Mouse (Mus musculus) liver, embryonic 11.5 days (tissue): ENCODE data around the gene Olfr1410. TPM values are rescaled to one million over a fixed set of nuclear protein-coding genes. Genes with fewer than 3 reads are reported as not detected.

Source experiments
- ATAC-seq: fragments of 200-750 bp; cut with Nextera tagmentation; replicated peaks from 2 replicates; pipeline ENCODE4 v1.8.0; 2017; ENCODE audit warnings: moderate number of reproducible peaks, mild to moderate bottlenecking, moderate TSS enrichment, moderate library complexity; ENCODE audit not compliant: low FRiP score
- DNase-seq: peaks from one replicate; pipeline ENCODE4 v3.0.0-alpha.2; 2017; ENCODE audit warnings: low spot score
- H3K27ac ChIP-seq: fragments of 300-500 bp; sonication (generic); 2 replicates; pipeline ENCODE4 v1.5.1; 2014; ENCODE audit warnings: mild to moderate bottlenecking, low read depth, low read length, control low read depth
- H3K27me3 ChIP-seq: fragments of 300-500 bp; sonication (generic); replicated peaks from 2 replicates; pipeline ENCODE4 v1.6.1; 2014; ENCODE audit warnings: low read length, mixed read lengths; ENCODE audit not compliant: control insufficient read depth, insufficient read depth
- H3K36me3 ChIP-seq: fragments of 300-500 bp; sonication (generic); 2 replicates; pipeline ENCODE4 v1.6.1; 2014; ENCODE audit warnings: mild to moderate bottlenecking, low read length, moderate library complexity, mixed read lengths; ENCODE audit not compliant: control insufficient read depth, insufficient read depth
- H3K4me1 ChIP-seq: fragments of 300-500 bp; sonication (generic); replicated peaks from 2 replicates; pipeline ENCODE4 v1.6.1; 2014; ENCODE audit warnings: low read length, mixed read lengths; ENCODE audit not compliant: control insufficient read depth, insufficient read depth
- H3K4me2 ChIP-seq: fragments of 300-500 bp; sonication (generic); 2 replicates; pipeline ENCODE4 v1.6.1; 2014; ENCODE audit warnings: mild to moderate bottlenecking, control low read depth, moderate library complexity
- H3K4me3 ChIP-seq: fragments of 300-500 bp; sonication (generic); 2 replicates; pipeline ENCODE4 v1.5.1; 2014; ENCODE audit warnings: low read depth, low read length, control low read depth
- H3K9ac ChIP-seq: fragments of 300-500 bp; sonication (generic); 2 replicates; pipeline ENCODE4 v1.6.1; 2014; ENCODE audit warnings: low read depth, low read length, control low read depth
- H3K9me3 ChIP-seq: fragments of 300-500 bp; sonication (generic); 2 replicates; pipeline ENCODE4 v1.6.1; 2016; ENCODE audit warnings: low read length, inconsistent platforms, mixed read lengths; ENCODE audit not compliant: control insufficient read depth
- WGBS: fragments of 180-500 bp; shearing (Covaris S2); extraction: QIAGEN DNeasy Blood & Tissue Kit; methylation state at CpG from one replicate; pipeline ENCODE4 v1.1.7; 2014; 5-methylcytosine and 5-hydroxymethylcytosine counted together
- polyA plus RNA-seq: library from polyadenylated mRNA; unstranded; fragments of >200 nt; fragmentation: Nextera tagmentation; extraction: Ambion mirVana; gene quantifications from 2 replicates; pipeline ENCODE4 v1.2.1, GENCODE M21; 2014

Gene Olfr1410
- polyA plus RNA-seq, 1 experiment from 2014 or later: not detected

DNA sequence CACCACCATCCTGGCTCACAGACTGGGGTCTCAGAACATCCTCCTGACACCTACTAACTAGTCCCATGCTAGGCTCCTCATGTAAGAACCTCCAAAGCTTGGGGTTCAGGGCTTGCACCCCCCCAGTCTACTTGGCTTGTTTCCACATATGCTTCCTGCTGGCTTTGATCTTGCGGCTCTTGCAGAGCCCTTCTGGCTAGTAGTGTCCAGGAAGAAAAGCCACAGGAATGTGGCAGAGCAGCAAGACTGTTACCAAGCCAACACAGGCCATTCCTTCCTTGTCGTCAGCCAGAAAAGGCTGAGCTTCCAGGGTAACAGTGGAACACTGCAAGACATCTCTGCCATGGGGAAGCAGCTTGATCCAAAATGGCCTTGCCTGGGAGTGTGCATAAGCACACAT lies 49.1 kb downstream of the Olfr1410 start:
- H3K9ac ChIP-seq: no peak overlapping the region
- 56% methylated on average over 2 of the region's 2 CpGs for WGBS
- DNase-seq: no peak

DNA sequence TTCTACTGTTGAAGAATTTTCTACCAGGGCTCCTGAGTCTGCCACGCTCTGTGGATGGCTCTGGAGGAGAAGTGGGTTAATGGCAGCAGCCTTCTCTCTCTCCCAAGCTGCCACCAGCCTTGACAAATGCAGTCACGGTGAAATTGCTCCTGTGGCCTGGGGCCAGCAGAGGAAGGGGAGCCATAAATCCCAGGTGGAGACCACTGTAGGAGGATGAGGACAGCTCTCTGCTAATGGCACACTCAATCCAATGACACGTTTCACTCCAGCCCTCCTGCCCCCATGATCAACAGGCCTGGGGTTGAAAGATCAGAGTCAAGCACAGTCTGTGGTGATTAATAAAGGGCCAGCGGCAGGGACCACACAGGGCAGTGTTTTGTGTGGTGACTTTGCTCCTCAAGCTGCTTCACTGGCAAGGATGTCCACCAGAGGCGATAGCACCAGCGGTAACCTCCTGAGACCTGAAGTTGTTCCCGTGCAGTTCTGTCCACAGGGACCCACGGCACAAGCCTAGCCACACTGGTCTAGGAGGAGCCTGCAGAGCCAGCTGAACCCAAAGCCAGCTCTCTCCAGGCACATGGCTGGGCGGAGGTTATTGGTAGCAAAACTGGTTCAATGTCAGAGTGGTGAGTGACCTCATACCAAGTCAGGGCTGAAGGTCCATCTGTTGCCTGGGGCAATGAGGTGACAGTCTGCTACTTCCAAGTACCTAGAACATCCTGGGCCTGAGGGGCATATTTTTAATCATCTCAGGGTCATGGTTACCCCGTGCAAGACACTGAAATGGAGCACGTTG lies 51.6 kb downstream of the Olfr1410 start:
- Histone ChIP-seq H3K9ac (no peak overlapping the region), H3K4me1 (peaks cover 4% of the 10 kb centered on the region), H3K27me3 (no peaks in the 10 kb centered on the region; the same call in 1 of the 2 replicates), H3K4me3 (no peak overlapping the region), H3K9me3 (no peaks in the 10 kb centered on the region), H3K27ac (no peak overlapping the region), H3K4me2 (no peak overlapping the region), H3K36me3 (no peaks in the 10 kb centered on the region)
- 75% methylated on average over 11 of the region's 11 CpGs for WGBS
- no peak for ATAC-seq
- no peak for DNase-seq

More for the DNA sequence above, 49.1 kb downstream of the Olfr1410 start:
- H3K4me2 ChIP-seq: no peak overlapping the region
- H3K4me3 ChIP-seq: no peak overlapping the region
- ATAC-seq: no peak
- no peak overlapping the region for H3K27ac ChIP-seq
- no peaks in the 10 kb centered on the region for H3K36me3 ChIP-seq
- H3K4me1 ChIP-seq: peaks cover 4% of the 10 kb centered on the region
- no peaks in the 10 kb centered on the region; the same call in 1 of the 2 replicates for H3K27me3 ChIP-seq
- no peaks in the 10 kb centered on the region for H3K9me3 ChIP-seq

GRCm38 (mm10) chr1:92659392-92659791 lies 53.8 kb downstream of the Olfr1410 start:
- H3K9me3 ChIP-seq: no peaks in the 10 kb centered on the region
- H3K4me1 ChIP-seq: peaks cover 4% of the 10 kb centered on the region

More at GRCm38 (mm10) chr1:92659392-92659791, 53.8 kb downstream of the Olfr1410 start:
- WGBS: 33% methylated on average over 5 of the region's 5 CpGs
- H3K36me3 ChIP-seq: no peaks in the 10 kb centered on the region
- H3K4me3 ChIP-seq: no peak overlapping the region
- no peaks in the 10 kb centered on the region; the same call in 1 of the 2 replicates for H3K27me3 ChIP-seq
- ATAC-seq: no peak
- DNase-seq: no peak
- H3K9ac ChIP-seq: no peak overlapping the region
- H3K27ac ChIP-seq: no peak overlapping the region
- H3K4me2 ChIP-seq: no peak overlapping the region

Other genes starting within 250 kb of the Olfr1410 start
- gene Ndufa10, start 131.9 kb upstream of the Olfr1410 start, polyA plus RNA-seq: 270 and 276 TPM in 2 replicates
- not detected in 2 replicates for gene Olfr1416, start 120.7 kb upstream of the Olfr1410 start, polyA plus RNA-seq
- not detected in 2 replicates for gene Olfr1415, start 109.7 kb upstream of the Olfr1410 start, polyA plus RNA-seq
- gene Olfr1414, start 87.1 kb upstream of the Olfr1410 start, polyA plus RNA-seq: not detected in 2 replicates
- gene Olfr1413, start 34.5 kb upstream of the Olfr1410 start, polyA plus RNA-seq: not detected in 2 replicates
- gene Olfr1412, start 20.0 kb upstream of the Olfr1410 start, polyA plus RNA-seq: not detected in 2 replicates
- not detected in 2 replicates for gene Olfr1411, start 11.4 kb upstream of the Olfr1410 start, polyA plus RNA-seq
- gene Olfr12, start 12.0 kb downstream of the Olfr1410 start, polyA plus RNA-seq: not detected in 2 replicates
- gene Cops9, start 36.2 kb downstream of the Olfr1410 start, polyA plus RNA-seq: 320 and 354 TPM in 2 replicates
- not detected in 2 replicates for gene Otos, start 43.1 kb downstream of the Olfr1410 start, polyA plus RNA-seq
- gene Gpc1, start 225.9 kb downstream of the Olfr1410 start, polyA plus RNA-seq: 14.5 and 15.2 TPM in 2 replicates